Mouse (Mus musculus): ENCODE measurements around the gene BC035947.
"Not testable (repeated sequence)": the region's sequence is repeated elsewhere in the genome, so short reads cannot be mapped to it uniquely, and the experiment has no call there.

BC035947 gene

GRCm38 (mm10) chr1:78511621-78512160 lies at the start of gene BC035947:
Gene BC035947 (minus strand): TSS chr1:78512158.
- no peak for DNase-seq (ENCODE audit: low spot score in 2 of 2)

GRCm38 (mm10) chr1:78554012-78554666 lies 42.2 kb upstream of the BC035947 start:
- no peak for DNase-seq (ENCODE audit: low spot score in 2 of 2)

GRCm38 (mm10) chr1:78548961-78549360 lies 37.0 kb upstream of the BC035947 start:
- no peak for DNase-seq (ENCODE audit: low spot score in 2 of 2)

GRCm38 (mm10) chr1:78546258-78546657 lies 34.3 kb upstream of the BC035947 start:
- no peak for DNase-seq (ENCODE audit: low spot score in 2 of 2)

GRCm38 (mm10) chr1:78543631-78544030 lies 31.7 kb upstream of the BC035947 start:
- DNase-seq (ENCODE audit: low spot score in 2 of 2) = not testable (repeated sequence)

DNA sequence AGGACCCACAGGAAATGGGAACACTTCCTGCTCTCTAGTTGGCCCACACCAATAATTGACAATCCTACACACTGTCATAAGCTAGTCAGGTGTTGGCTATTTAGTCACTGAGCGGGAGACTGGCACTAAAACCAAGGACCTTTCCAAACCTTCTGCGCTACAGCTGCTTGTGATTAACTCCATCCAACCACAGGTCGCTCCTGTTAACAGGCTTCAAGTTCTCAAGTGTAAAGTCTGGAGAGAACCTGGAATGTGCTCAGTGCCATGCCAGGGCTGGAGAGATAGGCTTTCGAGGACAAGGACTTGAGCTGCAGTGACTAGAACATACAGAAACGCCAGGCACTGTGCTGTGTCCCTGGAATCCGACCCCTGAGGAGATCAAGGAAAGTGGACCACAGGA lies 27.2 kb upstream of the BC035947 start:
- no peak for DNase-seq (ENCODE audit: low spot score in 2 of 2)

GRCm38 (mm10) chr1:78538396-78538795 lies 26.4 kb upstream of the BC035947 start:
- no peak for DNase-seq (ENCODE audit: low spot score in 2 of 2)

- DNase-seq (ENCODE audit: low spot score in 2 of 2) = peak; percentile 45 to 66
Observed at GRCm38 (mm10) chr1:78537494-78538010, 25.6 kb upstream of the BC035947 start.

DNA sequence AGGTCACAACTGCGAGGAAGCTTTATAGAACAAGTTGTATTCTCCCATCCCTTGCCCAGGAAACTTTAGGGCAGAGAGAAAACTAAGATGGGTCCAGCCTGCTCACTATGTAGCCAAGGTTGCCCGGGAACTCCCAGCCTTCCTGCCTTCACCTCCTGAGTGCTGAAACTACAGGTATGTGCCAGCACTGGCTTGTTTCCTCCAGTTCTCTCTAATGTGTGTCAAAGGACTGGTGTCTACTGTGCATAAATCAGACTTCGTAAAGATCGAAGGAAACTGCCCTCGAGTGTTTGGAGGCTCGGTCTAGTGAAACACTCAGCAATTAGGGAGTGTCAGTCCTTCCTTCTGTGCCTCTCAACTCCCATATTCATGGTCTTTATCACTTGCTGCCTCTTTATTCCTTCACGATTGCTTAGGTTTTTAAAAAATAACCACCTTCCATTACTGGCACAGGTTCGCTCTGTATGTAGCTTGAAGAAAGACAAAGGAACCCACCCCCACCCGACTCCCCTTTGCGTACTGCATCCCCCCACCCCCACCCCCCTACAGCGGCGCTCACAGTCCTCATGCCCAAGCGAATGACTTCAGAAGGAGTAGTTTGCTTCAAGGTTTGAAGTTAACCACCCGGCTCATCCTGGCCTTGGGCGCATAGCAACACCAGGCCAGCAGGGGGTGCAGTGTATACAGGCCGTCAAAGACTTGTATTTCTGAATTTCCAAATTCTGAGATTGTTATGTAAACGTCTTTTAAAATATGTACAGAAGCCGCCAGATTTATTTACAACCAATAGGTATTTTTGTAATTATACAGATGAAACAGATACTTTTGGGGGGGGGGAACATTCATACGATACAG lies 24.6 kb upstream of the BC035947 start:
- peak; percentile 53 to 81 for DNase-seq (ENCODE audit: low spot score in 2 of 2)

- DNase-seq (ENCODE audit: low spot score in 2 of 2) = no peak
Observed at GRCm38 (mm10) chr1:78534428-78535150, 22.6 kb upstream of the BC035947 start.

GRCm38 (mm10) chr1:78532184-78532800 lies 20.3 kb upstream of the BC035947 start:
- no peak for DNase-seq (ENCODE audit: low spot score in 2 of 2)

- no peak for DNase-seq (ENCODE audit: low spot score in 2 of 2)
Observed at GRCm38 (mm10) chr1:78530500-78531215, 18.7 kb upstream of the BC035947 start.

GRCm38 (mm10) chr1:78529011-78529410 lies 17.1 kb upstream of the BC035947 start:
- DNase-seq (ENCODE audit: low spot score in 2 of 2) = no peak

DNA sequence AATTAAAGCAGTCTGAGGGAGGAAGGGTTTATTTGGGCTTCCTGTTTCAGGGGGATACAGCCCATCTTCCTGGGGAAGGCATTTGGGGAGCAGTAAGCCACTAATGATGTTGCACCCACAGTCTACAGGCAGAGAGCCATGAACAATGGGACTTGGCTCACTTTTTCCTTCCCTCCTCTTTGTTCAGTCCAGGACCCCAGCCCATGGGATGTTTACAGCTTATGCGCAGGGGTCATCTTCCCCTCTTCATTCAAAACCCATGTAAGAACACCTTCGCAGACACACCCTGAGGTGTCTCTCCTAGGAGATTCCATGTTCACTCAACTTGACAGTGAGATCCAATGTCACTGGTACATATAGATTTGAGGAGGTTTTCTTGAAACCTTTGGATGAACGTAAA lies 16.4 kb upstream of the BC035947 start:
- DNase-seq (ENCODE audit: low spot score in 2 of 2) = no peak

- DNase-seq (ENCODE audit: low spot score in 2 of 2) = peak; percentile 44 to 73
Observed at GRCm38 (mm10) chr1:78525189-78525886, 13.4 kb upstream of the BC035947 start.

DNA sequence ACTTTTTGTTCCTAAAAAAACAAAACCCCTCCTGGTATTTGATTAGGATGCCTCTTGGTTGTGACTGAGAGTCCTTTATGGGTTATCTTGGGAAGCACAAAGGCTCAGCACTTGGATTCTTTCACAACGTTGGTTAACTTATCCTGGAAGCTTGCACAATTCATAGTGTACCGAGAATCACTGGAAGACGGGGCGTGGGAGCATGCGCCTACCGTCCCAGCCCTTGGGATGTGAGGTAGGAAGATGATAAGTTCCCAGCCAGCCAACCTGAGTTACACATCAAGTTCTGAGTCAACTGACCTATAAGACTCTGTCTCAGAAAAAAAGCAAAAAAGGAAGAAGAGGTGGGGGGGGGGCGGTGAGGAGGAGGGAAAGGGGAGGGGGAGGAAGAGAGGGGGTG lies 6.9 kb upstream of the BC035947 start:
- DNase-seq (ENCODE audit: low spot score in 2 of 2) = no peak

- DNase-seq (ENCODE audit: low spot score in 2 of 2) = no peak
Observed at GRCm38 (mm10) chr1:78512756-78513155, 798 bp upstream of the BC035947 start.

DNA sequence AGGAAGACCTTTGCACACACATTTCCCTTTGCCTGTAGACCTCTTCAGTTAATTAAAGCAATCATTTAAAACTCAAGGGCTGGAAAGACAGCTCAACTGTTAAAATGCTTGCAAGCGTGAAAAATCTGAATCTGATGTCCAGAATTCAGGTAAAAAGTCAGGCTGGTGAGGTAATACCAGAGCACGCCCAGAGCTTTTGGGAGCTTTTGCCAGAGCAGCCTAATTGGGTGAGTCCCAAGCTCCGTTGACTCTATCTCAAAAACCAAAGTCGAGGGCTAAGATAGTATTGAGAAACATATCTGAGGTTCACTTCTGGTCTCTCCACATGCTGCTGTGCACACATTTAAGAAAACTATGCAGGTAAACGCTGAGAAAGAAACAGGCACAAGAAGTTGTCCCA lies 1.1 kb downstream of the BC035947 start, which contains the start of gene Mogat1:
Mogat1 (plus strand) TSS at position 130 of the 400 bp plus-strand sequence.
- no peak for DNase-seq (ENCODE audit: low spot score in 2 of 2)

GRCm38 (mm10) chr1:78507137-78507536 lies 4.8 kb downstream of the BC035947 start:
- DNase-seq (ENCODE audit: low spot score in 2 of 2) = no peak

GRCm38 (mm10) chr1:78502527-78502926 lies 9.4 kb downstream of the BC035947 start:
- DNase-seq (ENCODE audit: low spot score in 2 of 2) = no peak
